Mouse (Mus musculus) adrenal gland, postnatal 4 days (tissue): ENCODE measurements around the gene Spsb1. TPM values are rescaled to one million over a fixed set of nuclear protein-coding genes. Genes with fewer than 3 reads are reported as not detected.

Experiments
- DNase-seq, 2 experiments: peaks; one replicate each; pipeline ENCODE4 v3.0.0; 2021 to 2022; ENCODE audit warnings: low spot score in 2 of 2, mixed read lengths in 2 of 2
- total RNA-seq, 2 experiments: library from RNA; stranded (reverse); gene quantifications; 2 replicates each; pipeline ENCODE4 v1.2.3; 2021

The Spsb1 gene
- total RNA-seq, 2 experiments from 2014 or later: 36.9 to 42.0 TPM

DNA sequence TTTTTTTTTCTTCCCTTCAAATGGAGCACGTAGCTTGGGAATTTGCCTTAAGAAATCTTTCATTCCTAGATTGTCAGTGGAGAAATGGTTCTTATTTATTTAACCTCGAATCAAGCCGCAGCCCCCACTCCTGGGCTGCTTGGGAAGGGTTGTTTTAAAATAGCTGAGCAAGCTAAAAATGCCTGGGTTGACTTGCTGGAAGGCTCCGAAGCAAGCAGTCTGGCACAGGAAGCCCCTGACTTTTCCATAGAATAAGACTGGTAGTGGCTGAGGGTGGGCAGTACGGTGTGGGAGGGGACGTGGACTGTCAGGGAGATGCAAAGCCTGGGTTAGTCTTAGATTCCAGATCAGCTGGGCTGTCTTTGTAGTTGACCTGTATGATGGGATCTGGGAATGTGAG lies 94.5 kb downstream of the Spsb1 start:
- DNase-seq: no peak

DNA sequence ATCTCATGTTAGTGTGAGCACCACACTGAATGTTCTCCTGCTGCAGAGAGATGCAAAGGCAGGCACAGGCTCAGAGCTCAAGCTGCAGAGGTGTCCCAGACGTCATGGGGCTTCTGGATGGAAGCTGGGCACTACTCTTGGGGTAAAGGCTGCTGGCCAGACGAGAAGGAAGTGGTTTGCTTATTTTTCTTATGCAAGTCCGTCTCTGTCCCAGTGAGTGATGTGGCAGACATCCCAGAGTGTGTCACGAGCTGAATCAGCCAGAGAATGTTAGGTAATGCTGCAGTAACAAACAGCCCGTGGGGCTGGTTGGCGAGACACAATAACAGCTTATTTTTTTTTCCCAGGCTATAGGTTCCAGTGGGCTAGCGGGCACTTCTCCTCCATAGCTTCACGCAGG lies 96.3 kb downstream of the Spsb1 start:
- no peak for DNase-seq

DNA sequence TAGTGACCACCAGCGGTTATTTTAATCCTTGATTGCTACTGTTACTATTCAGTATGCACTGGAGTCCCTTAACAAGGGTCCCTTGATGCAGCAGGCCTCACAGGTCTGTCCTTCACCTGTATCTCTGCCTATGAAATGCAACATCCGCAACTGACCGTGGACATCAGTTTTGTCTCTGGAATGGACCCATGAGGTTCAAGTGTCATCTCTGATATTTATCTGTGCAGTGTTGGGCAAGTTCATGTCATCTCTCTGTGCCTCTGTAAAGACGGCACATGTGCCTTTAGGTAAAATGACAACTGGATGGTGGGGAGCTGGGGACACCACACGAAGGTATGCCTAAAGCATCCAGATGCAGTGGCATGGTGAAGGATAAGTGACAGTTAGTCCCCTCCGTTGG lies 96.7 kb downstream of the Spsb1 start:
- DNase-seq: no peak

DNA sequence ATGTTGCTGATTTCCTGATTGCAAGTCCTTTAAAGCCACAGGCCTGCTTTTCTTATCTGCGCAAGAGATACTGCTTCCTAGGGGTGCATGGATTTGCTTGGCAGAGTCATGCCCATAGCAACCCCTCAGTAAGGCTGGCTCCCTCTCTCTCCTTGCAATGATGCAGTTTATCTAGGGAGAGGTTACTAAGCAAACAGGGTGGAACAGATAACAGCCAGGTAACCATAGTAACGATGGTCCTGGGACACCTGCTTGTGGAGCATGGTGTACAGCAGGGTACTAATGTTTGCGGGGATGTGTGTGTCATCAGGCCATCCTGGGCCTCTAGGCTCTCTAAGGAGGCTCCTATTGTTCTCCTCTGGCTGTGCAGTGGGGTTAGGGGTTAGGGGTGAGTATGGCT lies 97.2 kb downstream of the Spsb1 start:
- DNase-seq: no peak

DNA sequence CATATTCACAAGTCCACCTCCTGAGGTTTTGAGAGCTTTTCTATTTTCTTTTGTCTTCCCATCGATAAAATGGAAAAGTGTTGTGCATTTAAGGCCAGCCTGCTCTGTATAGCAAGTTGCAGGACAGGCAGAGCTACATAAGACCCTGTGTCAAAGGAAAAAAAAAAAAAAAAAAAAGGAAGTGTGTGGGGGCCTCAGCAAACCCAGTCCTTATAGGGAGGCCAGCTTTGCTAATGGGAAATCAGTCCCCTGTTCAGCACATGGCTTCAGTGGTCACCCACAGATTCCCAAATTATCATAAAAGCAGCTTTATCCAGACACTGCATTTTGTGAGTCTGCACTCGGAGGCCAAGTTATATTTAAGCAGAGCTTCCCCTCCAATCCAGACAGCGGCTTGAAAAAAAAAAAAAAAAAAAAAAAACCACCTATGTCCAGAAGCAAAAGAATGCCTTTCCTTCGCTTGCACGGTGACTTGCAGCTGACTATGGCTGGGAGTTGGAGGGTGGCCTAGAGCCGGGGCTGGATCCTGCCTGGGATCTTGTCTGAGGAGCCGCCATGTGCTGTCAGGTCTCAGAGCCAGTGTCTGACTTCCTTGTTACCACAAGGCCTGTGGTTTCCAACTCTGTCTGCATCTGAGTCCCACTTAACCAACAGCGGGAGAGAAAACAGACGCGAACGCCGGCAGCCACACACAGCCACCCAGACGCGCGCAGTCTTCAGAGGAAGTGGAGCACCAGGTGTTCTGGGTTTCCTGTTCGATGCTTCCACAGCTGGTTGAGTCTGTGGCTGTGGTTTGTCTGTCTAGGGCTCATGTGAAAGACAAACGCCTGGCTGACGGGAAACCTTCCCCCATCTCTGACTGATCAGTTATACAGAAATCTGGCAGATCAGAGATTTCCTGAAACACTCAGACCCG lies 98.7 kb downstream of the Spsb1 start:
- no peak for DNase-seq

DNA sequence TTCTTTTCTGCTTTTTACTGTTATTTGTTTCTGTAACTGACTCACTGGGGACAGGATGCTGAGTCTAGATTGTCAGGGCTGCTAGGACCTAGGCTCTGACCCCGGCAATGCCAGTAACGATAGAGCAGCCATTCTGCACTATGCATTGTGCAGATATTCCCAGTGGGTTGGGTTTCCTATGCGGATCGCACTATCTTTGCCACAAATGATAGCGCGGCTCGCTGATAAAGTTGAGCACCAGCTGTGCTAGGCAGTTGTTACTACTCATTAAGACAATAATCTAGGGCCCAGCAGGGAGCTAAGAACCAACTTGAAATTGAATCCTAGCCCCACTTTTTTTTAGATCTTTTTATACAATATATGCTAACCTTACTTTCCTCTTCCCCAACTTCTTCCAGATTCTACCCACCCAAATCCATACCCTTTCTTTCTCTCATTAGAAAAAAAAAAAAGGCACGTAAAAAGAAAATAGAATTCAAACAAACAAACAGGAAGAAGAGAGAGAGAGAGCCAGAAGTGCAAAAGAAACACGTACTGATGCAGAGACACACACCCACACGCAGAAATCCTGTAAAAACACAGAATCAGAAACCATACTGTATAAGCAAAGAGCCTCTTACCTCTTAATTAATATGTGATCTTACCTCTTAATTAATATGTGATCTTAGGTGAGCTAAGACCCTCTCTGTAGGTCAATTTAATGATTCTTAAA lies 99.5 kb downstream of the Spsb1 start:
- no peak for DNase-seq

DNA sequence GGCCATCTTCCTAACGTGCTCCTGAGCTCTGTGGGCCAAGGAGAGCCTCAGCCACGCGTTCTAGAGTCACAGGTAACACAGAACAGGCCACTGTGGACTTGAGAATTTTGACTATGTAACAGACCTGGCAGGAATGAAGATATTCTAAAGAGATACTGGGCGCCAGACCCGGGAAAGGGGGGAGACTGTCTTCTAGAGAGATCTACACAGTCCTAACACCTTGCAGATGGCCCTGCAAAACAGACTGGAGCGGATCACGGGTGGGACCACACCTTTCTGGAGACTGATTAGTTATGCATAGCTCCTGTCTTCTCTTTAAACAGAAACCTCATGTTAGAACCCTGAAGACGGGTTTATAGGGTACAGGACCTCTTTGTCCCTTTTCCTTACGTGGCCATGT lies 100.1 kb downstream of the Spsb1 start:
- DNase-seq: no peak

DNA sequence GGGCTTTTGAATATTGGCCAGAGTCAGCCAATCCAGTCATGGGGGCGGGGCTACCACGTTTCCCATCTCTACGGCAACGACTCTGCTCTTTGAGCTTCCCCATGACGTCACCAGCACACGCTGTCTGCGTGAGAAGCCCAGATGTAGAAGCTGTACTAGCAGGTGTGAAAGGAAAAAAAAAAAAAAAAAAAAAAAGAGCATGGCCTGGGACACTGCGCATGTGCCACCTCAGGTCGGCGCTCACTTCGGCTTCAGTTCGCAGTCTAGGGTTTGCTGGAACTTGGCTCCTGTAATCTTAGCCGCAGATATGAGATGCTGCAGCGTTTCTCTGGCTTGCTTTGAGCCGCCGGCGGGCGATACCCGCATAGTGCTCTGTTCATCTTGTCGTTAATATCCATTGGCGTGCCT lies 100.5 kb downstream of the Spsb1 start:
- no peak for DNase-seq

DNA sequence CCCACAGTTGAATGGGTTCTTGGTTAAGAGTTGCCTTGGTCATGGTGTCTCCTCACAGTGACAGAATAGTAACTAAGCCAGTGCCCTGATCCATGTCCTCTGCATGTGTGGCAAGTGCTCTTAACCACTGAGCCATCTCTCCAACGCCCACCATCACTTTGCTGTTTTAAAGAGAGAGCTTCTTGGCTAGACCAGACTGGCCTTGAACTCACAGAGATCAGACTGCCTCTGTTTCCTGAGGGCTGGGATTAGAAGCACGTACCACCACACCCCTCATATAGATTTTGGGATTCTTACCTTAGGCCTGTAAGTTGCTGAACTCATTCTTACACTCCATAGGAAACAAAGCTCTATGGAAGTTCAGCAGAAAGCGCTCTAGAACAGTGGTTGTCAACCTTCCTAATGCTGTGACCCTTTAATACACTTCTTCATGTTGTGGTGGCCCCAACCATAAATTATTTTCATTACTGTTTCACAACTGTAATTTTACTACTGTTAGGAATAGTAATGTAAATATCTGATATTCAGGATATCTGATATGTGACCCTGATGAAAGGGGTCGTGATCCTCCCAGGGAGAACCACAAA lies 101.1 kb downstream of the Spsb1 start:
- no peak for DNase-seq

DNA sequence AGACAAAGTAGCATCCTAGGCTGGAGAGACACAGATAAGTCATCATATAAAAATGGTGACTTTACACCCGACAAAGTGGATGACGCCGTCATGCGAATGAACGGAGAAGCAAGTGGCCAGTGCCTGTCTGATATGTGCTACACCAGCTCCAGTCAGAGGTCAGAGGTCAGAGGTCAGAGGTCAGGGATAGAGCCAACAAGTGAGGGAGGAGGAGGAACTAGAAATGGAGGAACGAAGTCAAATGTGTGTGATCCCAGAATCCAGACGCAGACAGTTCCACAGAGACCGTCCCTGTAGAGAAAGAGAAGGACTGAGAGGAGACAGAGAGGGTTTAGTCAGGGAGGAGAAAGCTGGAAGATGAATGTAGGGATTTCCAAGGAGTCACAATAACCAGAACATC lies 103.3 kb downstream of the Spsb1 start:
- no peak for DNase-seq

DNA sequence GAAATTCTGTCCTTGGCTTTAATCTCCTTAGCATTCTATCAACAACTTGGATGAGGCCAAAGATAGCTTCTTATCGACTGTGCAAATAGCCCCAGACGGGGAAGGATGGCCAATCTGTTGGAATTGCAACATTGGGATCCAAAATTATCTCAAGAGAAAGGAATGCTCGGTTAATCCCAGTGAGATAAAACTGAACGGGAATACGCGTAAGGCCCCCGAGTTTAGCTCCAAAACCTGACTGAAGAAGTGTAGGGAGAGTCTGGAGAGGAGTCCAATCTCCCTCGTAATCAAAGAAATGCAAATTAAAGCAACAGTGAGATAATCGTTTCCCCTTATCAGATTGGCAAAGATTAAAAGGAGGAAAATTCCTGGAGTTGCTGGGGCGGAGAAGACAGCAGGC lies 104.2 kb downstream of the Spsb1 start:
- DNase-seq: no peak

DNA sequence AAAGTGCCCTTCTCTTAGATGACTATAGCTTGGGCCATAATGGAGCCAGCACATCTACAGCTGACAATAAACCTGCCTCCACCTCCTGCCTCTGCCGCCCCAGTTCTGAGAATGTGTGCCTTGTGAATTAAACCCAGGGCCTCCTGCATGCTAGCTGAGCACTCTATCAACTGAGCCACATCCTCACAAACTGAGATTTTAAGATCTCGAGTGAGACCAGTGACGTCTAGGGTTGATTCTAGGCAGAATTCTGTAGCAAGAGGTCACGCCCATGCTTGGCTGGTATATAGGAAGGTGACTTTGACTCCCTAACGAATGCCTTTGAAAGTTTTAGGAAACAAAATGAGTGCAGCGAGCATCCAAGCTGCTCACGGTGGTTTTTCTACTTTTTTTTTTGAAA lies 104.8 kb downstream of the Spsb1 start:
- DNase-seq: no peak

DNA sequence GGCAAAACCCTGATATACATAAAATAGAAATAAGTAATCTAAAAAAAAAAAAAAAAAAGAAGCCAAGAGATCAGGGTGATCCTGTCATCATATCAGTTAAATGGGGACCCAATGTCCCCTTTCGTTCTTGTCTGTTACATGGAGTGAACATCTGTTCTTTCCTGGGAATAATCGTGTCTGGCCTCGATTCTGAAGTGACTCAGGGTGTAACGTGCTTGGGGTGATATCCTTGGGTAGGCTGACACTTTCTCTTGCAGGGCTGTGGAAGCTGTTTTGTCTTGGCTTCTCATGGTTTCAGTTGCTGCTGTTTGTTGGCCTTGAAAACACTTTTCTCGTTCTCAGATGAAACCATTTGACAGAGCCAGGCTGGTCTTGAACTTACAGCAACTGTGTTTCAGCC lies 105.8 kb downstream of the Spsb1 start:
- no peak for DNase-seq

DNA sequence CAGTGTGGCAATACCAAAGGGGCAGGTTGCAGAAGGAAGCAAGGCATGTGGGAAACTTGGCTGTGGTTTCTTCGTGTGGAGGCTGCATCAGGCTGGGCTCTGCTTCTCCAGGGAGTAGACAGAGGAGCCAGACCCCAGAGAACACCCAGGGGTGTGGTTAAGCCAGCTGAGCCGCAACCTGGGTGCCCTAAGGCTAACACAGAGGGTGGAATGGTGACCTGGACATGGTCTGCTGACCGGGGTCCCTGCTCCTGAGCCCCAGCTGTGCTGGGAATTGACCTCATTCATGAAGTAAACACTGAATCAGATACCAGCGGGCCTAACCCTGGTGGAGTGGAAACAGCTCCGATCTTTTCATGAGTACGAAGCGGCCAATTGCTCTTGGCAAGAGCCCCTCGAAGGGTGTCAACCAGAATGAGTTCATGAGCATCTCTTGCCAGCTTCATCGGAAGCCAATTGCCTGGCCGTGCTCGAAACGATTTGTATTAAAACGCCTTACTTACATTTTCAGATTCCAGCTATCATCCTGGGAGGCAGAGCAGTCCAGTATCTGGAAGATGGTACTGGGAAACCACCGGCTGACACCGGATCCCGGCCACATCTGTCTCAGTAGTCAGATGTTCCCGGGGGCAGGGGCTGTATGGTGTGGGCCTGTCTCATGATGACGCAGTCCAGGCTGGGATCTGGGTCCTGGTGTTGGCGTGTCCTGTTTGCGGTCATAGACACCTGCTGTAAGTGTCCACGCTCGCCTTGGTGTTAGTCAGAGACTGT lies 107.8 kb downstream of the Spsb1 start:
- DNase-seq: no peak

Other genes with a start within 250 kb of the Spsb1 start
- gene Tmem201, start 217.0 kb downstream of the Spsb1 start, total RNA-seq: 10 to 100 TPM; 41.2 to 48.6 TPM
- 10 to 100 TPM; 13.2 to 16.8 TPM for gene Slc25a33, start 180.8 kb downstream of the Spsb1 start, total RNA-seq
- gene H6pd, start 54.0 kb upstream of the Spsb1 start, total RNA-seq: 100 to 1,000 TPM; 108 to 120 TPM
- gene Gpr157, start 132.3 kb upstream of the Spsb1 start, total RNA-seq: 1 to 10 TPM; 3.1 to 3.8 TPM
- 1 to 10 TPM in 1 of 2 experiments, under 1 TPM in 1; 0.73 to 3.5 TPM for gene Slc2a5, start 164.2 kb upstream of the Spsb1 start, total RNA-seq
- gene Slc2a7, start 193.9 kb upstream of the Spsb1 start, total RNA-seq: not detected
- gene Car6, start 246.3 kb upstream of the Spsb1 start, total RNA-seq: not detected